Mouse (Mus musculus): ENCODE results near the gene Actbl2. TPM values are rescaled to one million over a fixed set of nuclear protein-coding genes. Genes with fewer than 3 reads are reported as not detected.

Gene Actbl2
- total RNA-seq (2021), result not detected
- long read RNA-seq, experiment 1, result 0 reads
- long read RNA-seq, experiment 2, result 0 reads

- no peak within 1 kb of the TSS for H3K4me3 ChIP-seq
- no peak for TF ChIP-seq CTCF (conservative IDR thresholded peaks at IDR 0.05)
- DNase-seq (ENCODE audit: low spot score in 2 of 2), result no peak
- H3K27ac ChIP-seq, result no peak within 1 kb of the TSS
These were observed at the start of gene Actbl2 for GRCm38 (mm10) chr13:111254713-111255112. Actbl2 (plus strand) TSS chr13:111255013.

- no peak for DNase-seq (ENCODE audit: low spot score in 2 of 2)
- TF ChIP-seq CTCF (conservative IDR thresholded peaks at IDR 0.05), result no peak
- peak overlapping the region; percentile 28; the same call in 1 of the 2 replicates for H3K27ac ChIP-seq
- H3K4me3 ChIP-seq, result no peak overlapping the region
These were observed 44.0 kb upstream of the Actbl2 start for GRCm38 (mm10) chr13:111210649-111211378.

- no peak overlapping the region for H3K4me3 ChIP-seq
- H3K27ac ChIP-seq, result 0 out of 2 replicates have a peak overlapping the region, but pooled peaks have one; percentile 6
- DNase-seq (ENCODE audit: low spot score in 2 of 2), result no peak
- TF ChIP-seq CTCF (conservative IDR thresholded peaks at IDR 0.05), result no peak
These were observed 26.0 kb upstream of the Actbl2 start for GRCm38 (mm10) chr13:111228768-111229167.

- DNase-seq (ENCODE audit: low spot score in 2 of 2), result no peak
- H3K27ac ChIP-seq, result no peak overlapping the region
- no peak overlapping the region for H3K4me3 ChIP-seq
- TF ChIP-seq CTCF (conservative IDR thresholded peaks at IDR 0.05), result no peak
These were observed 25.3 kb upstream of the Actbl2 start for GRCm38 (mm10) chr13:111229541-111229940.

GRCm38 (mm10) chr13:111232416-111232815, 22.4 kb upstream of the Actbl2 start:
- Histone ChIP-seq H3K27ac (peak overlapping the region; percentile 32; the same call in 1 of the 2 replicates), H3K4me3 (no peak overlapping the region)
- TF ChIP-seq CTCF (conservative IDR thresholded peaks at IDR 0.05), result no peak
- no peak for DNase-seq (ENCODE audit: low spot score in 2 of 2)

GRCm38 (mm10) chr13:111233356-111233755, 21.5 kb upstream of the Actbl2 start:
- no peak overlapping the region for H3K4me3 ChIP-seq
- peak overlapping the region; percentile 25; the same call in 1 of the 2 replicates for H3K27ac ChIP-seq
- no peak for DNase-seq (ENCODE audit: low spot score in 2 of 2)
- TF ChIP-seq CTCF (conservative IDR thresholded peaks at IDR 0.05), result no peak

- Histone ChIP-seq H3K27ac (peak overlapping the region; percentile 87), H3K4me3 (no peak overlapping the region)
- no peak for DNase-seq (ENCODE audit: low spot score in 2 of 2)
- no peak for TF ChIP-seq CTCF (conservative IDR thresholded peaks at IDR 0.05)
These were observed 20.2 kb upstream of the Actbl2 start for GRCm38 (mm10) chr13:111234573-111234972.

- Histone ChIP-seq H3K4me3 (no peak overlapping the region), H3K27ac (peak overlapping the region; percentile 87)
- TF ChIP-seq CTCF (conservative IDR thresholded peaks at IDR 0.05), result no peak
- peak; percentile 30 to 59 for DNase-seq (ENCODE audit: low spot score in 2 of 2)
These were observed 19.1 kb upstream of the Actbl2 start for GRCm38 (mm10) chr13:111235719-111236166.

- no peak for TF ChIP-seq CTCF (conservative IDR thresholded peaks at IDR 0.05)
- H3K27ac ChIP-seq, result peak overlapping the region; percentile 87
These were observed 18.4 kb upstream of the Actbl2 start for GRCm38 (mm10) chr13:111236461-111236864.

GRCm38 (mm10) chr13:111237296-111237695, 17.5 kb upstream of the Actbl2 start:
- Histone ChIP-seq H3K27ac (no peak overlapping the region), H3K4me3 (no peak overlapping the region)
- TF ChIP-seq CTCF (conservative IDR thresholded peaks at IDR 0.05), result peak; percentile 40
- DNase-seq (ENCODE audit: low spot score in 2 of 2), result no peak

More at GRCm38 (mm10) chr13:111236461-111236864, 18.4 kb upstream of the Actbl2 start:
- no peak overlapping the region for H3K4me3 ChIP-seq
- DNase-seq (ENCODE audit: low spot score in 2 of 2), result no peak

- Histone ChIP-seq H3K4me3 (no peak overlapping the region), H3K27ac (peak overlapping the region; percentile 62)
- TF ChIP-seq CTCF (conservative IDR thresholded peaks at IDR 0.05), result peak; percentile 90
- DNase-seq (ENCODE audit: low spot score in 2 of 2), result peak; percentile 46 to 66
These were observed 16.8 kb upstream of the Actbl2 start for GRCm38 (mm10) chr13:111237865-111238465.

- no peak for TF ChIP-seq CTCF (conservative IDR thresholded peaks at IDR 0.05)
- DNase-seq (ENCODE audit: low spot score in 2 of 2), result no peak
- Histone ChIP-seq H3K4me3 (no peak overlapping the region), H3K27ac (peak overlapping the region; percentile 28; the same call in 1 of the 2 replicates)
These were observed 3.7 kb upstream of the Actbl2 start for GRCm38 (mm10) chr13:111251106-111251505.

- no peak overlapping the region for H3K27ac ChIP-seq
- TF ChIP-seq CTCF (conservative IDR thresholded peaks at IDR 0.05), result no peak
- H3K4me3 ChIP-seq, result no peak overlapping the region
- no peak for DNase-seq (ENCODE audit: low spot score in 2 of 2)
These were observed 3.0 kb upstream of the Actbl2 start for GRCm38 (mm10) chr13:111251795-111252194.

All from layer of hippocampus, adult 2 months (tissue).